ENCODE assay signal across 24 mouse cellular contexts in the genomic region with DNA sequence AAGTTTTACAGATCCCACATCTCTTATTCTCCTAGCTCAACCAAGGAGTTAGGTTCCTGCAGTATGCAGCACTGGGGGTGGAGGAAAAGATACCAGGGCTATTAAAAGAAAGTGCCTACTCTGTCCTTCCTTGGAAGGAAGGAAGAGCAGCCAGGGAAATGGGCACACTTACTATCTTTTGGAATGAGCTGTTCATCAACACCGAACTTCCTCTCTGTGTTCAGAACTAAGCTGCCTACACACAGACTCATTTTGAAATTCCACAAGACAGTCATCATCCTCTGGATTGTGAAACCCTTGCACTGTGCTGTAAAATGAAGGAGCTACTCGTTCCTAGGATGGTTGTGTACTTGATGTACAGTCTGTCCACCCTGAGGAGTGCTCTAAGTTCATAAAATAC.
DNase-seq lines count a peak whose midpoint lies in the region; ATAC-seq and TF ChIP-seq lines count a peak whose summit lies in the region.
"Had no signal": no experiment of that assay in that cellular context is flagged by ENCODE, and none has a peak within 500 bp of the region (broad histone marks: within the 10 kb centered on the region; RNA-seq: fewer than 3 reads in every experiment).

No protein-coding gene starts in this region.

- WGBS in liver, postnatal 0 days (ENCODE audit: insufficient replicate concordance) = 30% methylated on average over 2 of the region's 2 CpGs
- WGBS in liver, embryonic 12.5 days (ENCODE audit: insufficient replicate concordance) = 31% methylated on average over 2 of the region's 2 CpGs

- no peak overlapping the region for H3K9ac ChIP-seq in liver, postnatal 0 days (replicated peaks)
- no peak overlapping the region for H3K9ac ChIP-seq in liver, embryonic 12.5 days
- H3K9ac ChIP-seq: embryonic facial prominence, embryonic 12.5 days; forebrain, postnatal 0 days; limb, embryonic 15.5 days; midbrain, embryonic 12.5 days; neural tube, embryonic 12.5 days had no signal

- H3K27me3 ChIP-seq in liver, postnatal 0 days (ENCODE audit: insufficient read depth, low read length) = no peaks in the 10 kb centered on the region
- no peaks in the 10 kb centered on the region for H3K27me3 ChIP-seq in liver, embryonic 12.5 days (replicated peaks)
- H3K27me3 ChIP-seq in C2C12 (ENCODE audit: control insufficient read depth, insufficient read depth, insufficient read length) = no peaks in the 10 kb centered on the region
- H3K27me3 ChIP-seq: embryonic facial prominence, embryonic 12.5 days; limb, embryonic 15.5 days; midbrain, embryonic 12.5 days; neural tube, embryonic 12.5 days had no signal

- TF ChIP-seq CTCF in liver, postnatal 0 days (IDR thresholded peaks at IDR 0.05; ENCODE audit: low read depth) = no peak
- TF ChIP-seq CTCF in C2C12 (IDR thresholded peaks at IDR 0.05; ENCODE audit: control insufficient read depth, insufficient read depth, insufficient read length) = no peak
- no peak for TF ChIP-seq CTCF in embryonic fibroblast, embryonic 13.5 days (IDR thresholded peaks at IDR 0.05; ENCODE audit: borderline replicate concordance, insufficient read depth, low read length)

- no peaks in the 10 kb centered on the region for H3K4me1 ChIP-seq in liver, postnatal 0 days (ENCODE audit: insufficient read depth)
- no peaks in the 10 kb centered on the region for H3K4me1 ChIP-seq in liver, embryonic 12.5 days
- H3K4me1 ChIP-seq in embryonic fibroblast, embryonic 13.5 days (ENCODE audit: control insufficient read depth, insufficient read depth, low read length) = peaks cover 5% of the 10 kb centered on the region; the same call in 1 of the 2 replicates
- H3K4me1 ChIP-seq: embryonic facial prominence, embryonic 12.5 days; hindbrain, embryonic 10.5 days; limb, embryonic 15.5 days; midbrain, embryonic 12.5 days; neural tube, embryonic 12.5 days had no signal

- H3ac ChIP-seq in C2C12 (ENCODE audit: control insufficient read depth, insufficient read length, low read depth) = no peak overlapping the region

- H3K4me2 ChIP-seq in liver, postnatal 0 days (ENCODE audit: low read depth, low read length) = no peak overlapping the region
- H3K4me2 ChIP-seq in liver, embryonic 12.5 days = no peak overlapping the region
- H3K4me2 ChIP-seq: embryonic facial prominence, embryonic 12.5 days; limb, embryonic 15.5 days; midbrain, embryonic 12.5 days; neural tube, embryonic 12.5 days had no signal

- no peak overlapping the region for H3K27ac ChIP-seq in liver, postnatal 0 days (ENCODE audit: low read depth)
- no peak overlapping the region for H3K27ac ChIP-seq in liver, embryonic 12.5 days
- peak overlapping the region; percentile 70; the same call in 1 of the 2 replicates for H3K27ac ChIP-seq in embryonic fibroblast, embryonic 13.5 days (ENCODE audit: insufficient read depth, low read length)
- H3K27ac ChIP-seq: embryonic facial prominence, embryonic 12.5 days; heart, adult 2 months; hindbrain, embryonic 10.5 days; hindbrain, postnatal 0 days; kidney, postnatal 0 days; limb, embryonic 15.5 days; midbrain, embryonic 12.5 days; neural tube, embryonic 12.5 days had no signal

- no peak for TF ChIP-seq EP300 in liver, postnatal 0 days (IDR thresholded peaks at IDR 0.05; ENCODE audit: low read depth)

- no peaks in the 10 kb centered on the region for H3K9me3 ChIP-seq in liver, postnatal 0 days (ENCODE audit: low read length)
- H3K9me3 ChIP-seq in liver, embryonic 12.5 days (replicated peaks) = no peaks in the 10 kb centered on the region
- H3K9me3 ChIP-seq: embryonic facial prominence, embryonic 12.5 days; hindbrain, embryonic 10.5 days; limb, embryonic 15.5 days; midbrain, embryonic 12.5 days; neural tube, embryonic 12.5 days had no signal

- TF ChIP-seq POLR2A in embryonic fibroblast, embryonic 13.5 days (IDR thresholded peaks at IDR 0.05; ENCODE audit: low read depth, low read length) = no peak

- no peaks in the 10 kb centered on the region for H3K79me3 ChIP-seq in C2C12 (ENCODE audit: low read depth)

- intact Hi-C loops in heart, postnatal 25 days (cut with DNase I) = no loop called here

- H3K36me3 ChIP-seq in liver, postnatal 0 days (replicated peaks; ENCODE audit: insufficient read depth, low read length) = no peaks in the 10 kb centered on the region
- H3K36me3 ChIP-seq in liver, embryonic 12.5 days = no peaks in the 10 kb centered on the region
- no peaks in the 10 kb centered on the region for H3K36me3 ChIP-seq in C2C12 (ENCODE audit: control insufficient read depth, insufficient read depth)
- H3K36me3 ChIP-seq: embryonic facial prominence, embryonic 12.5 days; hindbrain, embryonic 10.5 days; limb, embryonic 15.5 days; midbrain, embryonic 12.5 days; neural tube, embryonic 12.5 days had no signal

- ATAC-seq in liver, postnatal 0 days = peak; percentile 66
- no peak for ATAC-seq in liver, embryonic 12.5 days
- ATAC-seq: forebrain, postnatal 0 days; hindbrain, postnatal 0 days had no signal

- DNase-seq in heart, adult 8-10 months (ENCODE audit: low spot score) = peak; percentile 2
- DNase-seq in heart, postnatal 25 days (ENCODE audit: low spot score) = no peak
- no peak for DNase-seq in liver, postnatal 0 days
- no peak for DNase-seq in kidney, adult 11 months
- DNase-seq in urinary bladder, postnatal 14 days (ENCODE audit: low spot score) = no peak
- DNase-seq: adrenal gland, postnatal 10 days; B cell, adult 2 months; cerebellum, adult 11 months; cerebellum, postnatal 10 days; forebrain, postnatal 0 days; gastrocnemius, postnatal 10 days; heart, adult 2 months; kidney, adult 18-20 months; lung, adult 2 months had no signal

- no peak overlapping the region for H3K4me3 ChIP-seq in liver, postnatal 0 days (ENCODE audit: low read depth, low read length)
- H3K4me3 ChIP-seq in liver, embryonic 12.5 days = no peak overlapping the region
- no peak overlapping the region for H3K4me3 ChIP-seq in C2C12 (ENCODE audit: insufficient read depth, poor library complexity, severe bottlenecking)
- H3K4me3 ChIP-seq in embryonic fibroblast, embryonic 13.5 days (ENCODE audit: insufficient read depth, low read length) = no peak overlapping the region
- H3K4me3 ChIP-seq: embryonic facial prominence, embryonic 12.5 days; heart, adult 2 months; hindbrain, embryonic 10.5 days; limb, embryonic 15.5 days; midbrain, embryonic 12.5 days; neural tube, embryonic 12.5 days had no signal

- H3K79me2 ChIP-seq in C2C12 (ENCODE audit: control insufficient read depth, insufficient read depth) = no peaks in the 10 kb centered on the region

TF ChIP-seq in C2C12, 6 proteins besides CTCF, POLR2A, EP300 and RAD21:
- TF ChIP-seq USF1 (IDR thresholded peaks at IDR 0.05; ENCODE audit: low read depth) (no peak), MAX (IDR thresholded peaks at IDR 0.05) (no peak), CEBPB (IDR thresholded peaks at IDR 0.05; ENCODE audit: low read depth) (peak; percentile 26), FOSL1 (IDR thresholded peaks at IDR 0.05; ENCODE audit: insufficient read depth, low read length, poor library complexity, severe bottlenecking) (no peak), MYOG (IDR thresholded peaks at IDR 0.05; ENCODE audit: control insufficient read depth, extremely low read depth, insufficient read length) (no peak)
